Mouse (Mus musculus) frontal cortex, postnatal 36 days (tissue): ENCODE measurements at regions not wholly inside any gene's neighbourhood (a gene's known extent, or its start where the extent isn't known, plus 50 kb on each side); places are given as distances from the start of the nearest gene placed in this dataset.

Source experiments
- DNase-seq, 2 experiments: peaks; one replicate each; pipeline ENCODE4 v3.0.0; 2022; ENCODE audit warnings: low spot score in 2 of 2

- peak; percentile 8 to 11 for DNase-seq
Measured at GRCm38 (mm10) chr14:105426597-105427334, 168.4 kb downstream of the Ndfip2 start.

- no peak for DNase-seq
Measured at GRCm38 (mm10) chr14:105417967-105418366, 159.6 kb downstream of the Ndfip2 start.

GRCm38 (mm10) chr14:105417458-105417960 lies 159.1 kb downstream of the Ndfip2 start:
- DNase-seq = no peak

GRCm38 (mm10) chr14:105416964-105417363 lies 158.6 kb downstream of the Ndfip2 start:
- no peak for DNase-seq

GRCm38 (mm10) chr14:105404662-105405061 lies 146.3 kb downstream of the Ndfip2 start:
- DNase-seq = no peak

- no peak for DNase-seq
Measured at GRCm38 (mm10) chr14:105404241-105404640, 145.9 kb downstream of the Ndfip2 start.

GRCm38 (mm10) chr14:105403256-105403655 lies 144.9 kb downstream of the Ndfip2 start:
- no peak for DNase-seq

GRCm38 (mm10) chr14:105402556-105402955 lies 144.2 kb downstream of the Ndfip2 start:
- no peak for DNase-seq

GRCm38 (mm10) chr14:105397467-105397866 lies 139.1 kb downstream of the Ndfip2 start:
- DNase-seq = peak; percentile 70 to 79

GRCm38 (mm10) chr14:105392079-105392813 lies 133.9 kb downstream of the Ndfip2 start:
- DNase-seq = no peak

GRCm38 (mm10) chr14:105391430-105391829 lies 133.1 kb downstream of the Ndfip2 start:
- DNase-seq = no peak

GRCm38 (mm10) chr14:105385119-105385518 lies 126.7 kb downstream of the Ndfip2 start:
- DNase-seq = no peak

GRCm38 (mm10) chr14:105383382-105383781 lies 125.0 kb downstream of the Ndfip2 start:
- DNase-seq = no peak

GRCm38 (mm10) chr14:105380101-105380500 lies 121.7 kb downstream of the Ndfip2 start:
- DNase-seq = no peak

- no peak for DNase-seq
Measured at GRCm38 (mm10) chr14:105377770-105378169, 119.4 kb downstream of the Ndfip2 start.

- no peak for DNase-seq
Measured at GRCm38 (mm10) chr14:105377035-105377621, 118.8 kb downstream of the Ndfip2 start.

GRCm38 (mm10) chr14:105369637-105370435 lies 111.5 kb downstream of the Ndfip2 start:
- DNase-seq = no peak

- no peak for DNase-seq
Measured at GRCm38 (mm10) chr14:105360530-105360929, 102.2 kb downstream of the Ndfip2 start.

- DNase-seq = no peak
Measured at GRCm38 (mm10) chr14:105359829-105360228, 101.5 kb downstream of the Ndfip2 start.
